Mouse (Mus musculus) C2C12 (cell line): ENCODE results near the gene Cox7a2. TPM values are rescaled to one million over a fixed set of nuclear protein-coding genes. Genes with fewer than 3 reads are reported as not detected.

Source experiments
- H3K27me3 ChIP-seq: one replicate; pipeline ENCODE4 v1.6.1; 2011; ENCODE audit not compliant: control insufficient read depth, insufficient read depth, insufficient read length
- H3K36me3 ChIP-seq: one replicate; pipeline ENCODE4 v1.6.1; 2011; ENCODE audit not compliant: control insufficient read depth, insufficient read depth
- H3K4me3 ChIP-seq: one replicate; pipeline ENCODE4 v1.5.1; 2011; ENCODE audit warnings: mild to moderate bottlenecking, control low read depth; ENCODE audit not compliant: poor library complexity, insufficient read depth, severe bottlenecking
- H3K79me2 ChIP-seq: one replicate; pipeline ENCODE4 v1.6.1; 2011; ENCODE audit not compliant: control insufficient read depth, insufficient read depth
- H3K79me3 ChIP-seq: one replicate; pipeline ENCODE4 v1.6.1; 2011; ENCODE audit warnings: low read depth, control low read depth
- H3ac ChIP-seq: one replicate; pipeline ENCODE3; 2011; ENCODE audit warnings: low read depth; ENCODE audit not compliant: control insufficient read depth, insufficient read length
- CEBPB ChIP-seq: IDR thresholded peaks from one replicate; pipeline ENCODE4 v1.6.1; 2011; ENCODE audit warnings: low read depth, mild to moderate bottlenecking, control low read depth, moderate library complexity
- CTCF ChIP-seq: IDR thresholded peaks from one replicate; pipeline ENCODE4 v1.5.1; 2011; ENCODE audit not compliant: control insufficient read depth, insufficient read depth, insufficient read length
- FOSL1 ChIP-seq: IDR thresholded peaks from one replicate; pipeline ENCODE4 v1.8.0; 2011; ENCODE audit warnings: mild to moderate bottlenecking, low read length; ENCODE audit not compliant: poor library complexity, insufficient read depth, severe bottlenecking
- MAX ChIP-seq: IDR thresholded peaks from one replicate; pipeline ENCODE4 v1.6.1; 2011; ENCODE audit warnings: mild to moderate bottlenecking, control low read depth
- MYOD1 ChIP-seq: IDR thresholded peaks from one replicate; pipeline ENCODE4 v1.6.1; 2011; ENCODE audit warnings: low read depth; ENCODE audit not compliant: control insufficient read depth, insufficient read length
- MYOG ChIP-seq: IDR thresholded peaks from one replicate; pipeline ENCODE4 v1.6.1; 2011; ENCODE audit not compliant: control insufficient read depth, insufficient read length; ENCODE audit errors: extremely low read depth
- USF1 ChIP-seq: IDR thresholded peaks from one replicate; pipeline ENCODE4 v1.6.1; 2011; ENCODE audit warnings: low read depth, mild to moderate bottlenecking, control low read depth, moderate library complexity
- long read RNA-seq, 2 experiments: library from polyadenylated mRNA; unstranded; transcript quantifications; one replicate each; pipeline ENCODE4 v2.0.0; 2019 to 2020
- polyA plus RNA-seq: library from polyadenylated mRNA; unstranded; fragments of >200 nt; fragmentation: generic; extraction: Trizol; gene quantifications from one replicate; pipeline ENCODE4 v1.2.1, GENCODE M21; 2012; ENCODE audit warnings: missing spikeins

Gene Cox7a2
- 453 TPM for polyA plus RNA-seq
- long read RNA-seq, experiment 1, transcript Cox7a2-201 (4 exons, 659 nt): major isoform, 418 of 438 reads
- long read RNA-seq, experiment 1, partial matches to known transcripts: 8 of 438 reads
- long read RNA-seq, experiment 1, other reads (novel, unspliced or antisense): 12 of 438 reads
- long read RNA-seq, experiment 2, transcript Cox7a2-201 (4 exons, 659 nt): major isoform, 73 of 78 reads
- long read RNA-seq, experiment 2, partial matches to known transcripts: 3 of 78 reads
- long read RNA-seq, experiment 2, other reads (novel, unspliced or antisense): 2 of 78 reads

GRCm38 (mm10) chr9:79759385-79760005 is at the start of gene Cox7a2:
Gene Cox7a2, minus strand, starts transcription at chr9:79759878.
- no peaks in the 10 kb centered on the region for H3K27me3 ChIP-seq
- H3ac ChIP-seq: peak within 1 kb of the TSS; percentile 65
- H3K79me2 ChIP-seq: peaks cover 31% of the 10 kb centered on the region
- H3K4me3 ChIP-seq: peak within 1 kb of the TSS; percentile 74
- peaks cover 23% of the 10 kb centered on the region for H3K79me3 ChIP-seq
- peaks cover 31% of the 10 kb centered on the region for H3K36me3 ChIP-seq
- TF ChIP-seq FOSL1 (no peak), CEBPB (peak; percentile 1), MAX (no peak)

GRCm38 (mm10) chr9:79809411-79809810 is 49.7 kb upstream of the Cox7a2 start:
- no peaks in the 10 kb centered on the region for H3K79me3 ChIP-seq
- H3K27me3 ChIP-seq: peaks cover 30% of the 10 kb centered on the region
- no peaks in the 10 kb centered on the region for H3K36me3 ChIP-seq
- no peak overlapping the region for H3ac ChIP-seq
- H3K4me3 ChIP-seq: no peak overlapping the region
- H3K79me2 ChIP-seq: no peaks in the 10 kb centered on the region
- TF ChIP-seq MYOG (no peak), FOSL1 (no peak), MYOD1 (no peak), USF1 (no peak), CTCF (no peak), CEBPB (no peak), MAX (no peak)

DNA sequence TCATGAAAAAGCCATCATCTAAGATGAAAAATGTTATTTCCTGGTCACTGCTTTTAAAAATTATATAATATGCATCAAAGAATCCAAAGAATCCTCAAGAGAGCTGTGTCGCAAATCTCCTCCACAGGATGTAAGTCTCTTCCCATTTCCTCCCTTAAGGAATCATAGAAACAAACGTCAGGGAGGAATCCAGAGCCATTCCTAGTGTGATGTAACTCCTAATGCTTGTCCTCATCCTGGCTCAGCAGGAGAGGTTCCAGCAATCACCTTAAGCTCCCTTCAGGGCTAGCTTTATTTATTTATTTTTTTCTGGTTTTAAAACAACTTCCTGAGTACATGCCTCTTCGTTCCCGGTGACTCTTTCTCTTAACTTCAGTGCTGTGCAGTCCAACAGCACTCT is 47.5 kb upstream of the Cox7a2 start:
- Histone ChIP-seq H3K27me3 (peaks cover 20% of the 10 kb centered on the region), H3K79me2 (no peaks in the 10 kb centered on the region), H3K36me3 (no peaks in the 10 kb centered on the region), H3K4me3 (no peak overlapping the region), H3K79me3 (no peaks in the 10 kb centered on the region), H3ac (no peak overlapping the region)
- no peak for TF ChIP-seq MAX

GRCm38 (mm10) chr9:79806317-79807075 is 46.8 kb upstream of the Cox7a2 start:
- Histone ChIP-seq H3K36me3 (no peaks in the 10 kb centered on the region), H3ac (no peak overlapping the region), H3K79me2 (no peaks in the 10 kb centered on the region), H3K4me3 (no peak overlapping the region), H3K79me3 (no peaks in the 10 kb centered on the region), H3K27me3 (peaks cover 20% of the 10 kb centered on the region)
- no peak for TF ChIP-seq CEBPB
- no peak for TF ChIP-seq MYOG
- TF ChIP-seq MYOD1: no peak
- TF ChIP-seq FOSL1: no peak
- no peak for TF ChIP-seq CTCF
- TF ChIP-seq MAX: no peak
- TF ChIP-seq USF1: no peak

DNA sequence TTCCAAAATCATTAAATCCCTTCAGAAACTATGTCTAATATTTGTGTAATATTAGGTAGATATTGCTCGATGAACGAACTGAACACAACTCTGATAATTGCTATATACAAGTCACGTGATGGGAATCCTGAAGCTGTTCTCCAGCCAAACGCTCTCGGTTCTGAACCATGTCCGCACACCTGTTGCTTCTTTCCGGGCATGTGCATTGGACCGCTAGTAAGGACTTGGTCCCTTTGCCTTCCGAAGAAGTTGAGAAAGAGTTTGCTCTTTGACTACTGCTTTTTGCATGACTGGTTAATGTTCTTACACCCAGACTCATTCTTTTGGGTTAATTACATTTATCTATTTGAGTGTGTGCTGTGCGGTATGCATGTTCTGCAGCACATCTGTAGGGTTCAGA is 45.7 kb upstream of the Cox7a2 start:
- Histone ChIP-seq H3K79me2 (no peaks in the 10 kb centered on the region), H3K36me3 (no peaks in the 10 kb centered on the region), H3K79me3 (no peaks in the 10 kb centered on the region), H3ac (no peak overlapping the region), H3K27me3 (peaks cover 18% of the 10 kb centered on the region), H3K4me3 (no peak overlapping the region)
- TF ChIP-seq MAX: no peak
- TF ChIP-seq FOSL1: no peak
- TF ChIP-seq USF1: peak; percentile 53

DNA sequence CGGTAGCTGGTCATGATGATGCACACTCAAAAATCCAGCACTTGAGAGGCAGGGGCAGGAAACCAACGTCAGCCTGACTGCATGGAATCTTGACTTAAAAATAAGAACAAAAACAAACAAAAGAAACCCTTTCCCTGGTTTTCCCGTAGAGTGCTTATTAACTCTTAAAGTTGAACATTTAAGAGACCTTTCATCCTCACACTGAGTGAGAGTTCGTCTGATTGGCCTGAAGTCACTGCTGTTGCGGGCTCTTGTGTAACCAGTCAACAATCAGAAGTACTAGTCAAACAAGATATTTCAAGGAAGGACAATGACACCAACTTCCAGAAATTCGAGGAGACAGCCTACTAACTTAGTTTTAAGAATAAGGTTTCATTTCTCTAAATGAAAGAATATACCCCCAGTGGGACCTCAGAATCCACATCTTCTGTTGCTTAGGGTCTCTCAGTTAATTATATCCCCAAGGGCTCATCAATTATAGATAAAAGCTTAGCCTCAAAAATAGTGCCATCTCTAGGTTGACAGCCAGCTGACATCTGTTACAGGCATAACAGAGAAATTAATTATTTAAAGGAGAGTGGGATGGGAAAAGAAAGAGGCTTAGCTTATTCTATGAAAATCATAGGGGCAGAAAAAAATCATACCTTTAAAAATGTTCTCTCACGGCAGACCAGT is 36.9 kb upstream of the Cox7a2 start:
- H3ac ChIP-seq: no peak overlapping the region
- H3K79me3 ChIP-seq: peaks cover 13% of the 10 kb centered on the region
- no peak overlapping the region for H3K4me3 ChIP-seq
- TF ChIP-seq CTCF: no peak
- no peak for TF ChIP-seq MYOG
- no peak for TF ChIP-seq CEBPB
- no peak for TF ChIP-seq FOSL1
- no peak for TF ChIP-seq MYOD1
- no peak for TF ChIP-seq MAX
- no peak for TF ChIP-seq USF1
- peaks cover 9% of the 10 kb centered on the region for H3K27me3 ChIP-seq
- peaks cover 15% of the 10 kb centered on the region for H3K79me2 ChIP-seq
- H3K36me3 ChIP-seq: no peaks in the 10 kb centered on the region
